Comparison of ENCODE assay signal across 15 mouse cellular contexts in genomic region chr7:110750834-110751233, GRCm38 (mm10).
"Had no signal": no experiment of that assay in that cellular context is flagged by ENCODE, and none has a peak within 500 bp of the region (broad histone marks: within the 10 kb centered on the region; RNA-seq: fewer than 3 reads in every experiment).

No protein-coding gene starts in this region.

- H3K27ac ChIP-seq: midbrain, embryonic 10.5 days; midbrain, embryonic 12.5 days; neural tube, embryonic 12.5 days; stomach, embryonic 15.5 days; stomach, postnatal 0 days had no signal

- H3K4me3 ChIP-seq: midbrain, embryonic 10.5 days; midbrain, embryonic 12.5 days; neural tube, embryonic 12.5 days; stomach, embryonic 15.5 days had no signal

- H3K36me3 ChIP-seq: midbrain, embryonic 10.5 days; midbrain, embryonic 12.5 days; neural tube, embryonic 12.5 days; stomach, embryonic 15.5 days had no signal

- H3K4me1 ChIP-seq: midbrain, embryonic 12.5 days; neural tube, embryonic 12.5 days; stomach, embryonic 15.5 days had no signal

- DNase-seq: lung, adult 18-20 months; lung, embryonic 14.5 days; lung, postnatal 10 days; lung, postnatal 4 days; midbrain, embryonic 14.5 days; right cerebral cortex, postnatal 14 days; thymus, adult 2 months; thymus, postnatal 25 days; thymus, postnatal 4 days had no signal

- H3K27me3 ChIP-seq: midbrain, embryonic 12.5 days; neural tube, embryonic 12.5 days; stomach, embryonic 15.5 days had no signal

- ATAC-seq: midbrain, embryonic 16.5 days had no signal

- H3K9me3 ChIP-seq: midbrain, embryonic 10.5 days; midbrain, embryonic 12.5 days; neural tube, embryonic 12.5 days; stomach, embryonic 15.5 days had no signal
